Comparison of ENCODE assay signal across 8 mouse cellular contexts in genomic region chr16:30172798-30173202, GRCm38 (mm10).
A peak's percentile ranks its signal among the peaks of the same experiment; 100 is the strongest.
DNase-seq lines count a peak whose midpoint lies in the region; ATAC-seq and TF ChIP-seq lines count a peak whose summit lies in the region.

No protein-coding gene starts in this region.

- H3K36me3 ChIP-seq in kidney, adult 2 months (ENCODE audit: control insufficient read depth, insufficient read depth, low read length), result no peaks in the 10 kb centered on the region
- no peaks in the 10 kb centered on the region for H3K36me3 ChIP-seq in midbrain, embryonic 15.5 days (replicated peaks)

- H3K9ac ChIP-seq in midbrain, embryonic 15.5 days, result no peak overlapping the region

- 54% methylated on average over 9 of the region's 9 CpGs for WGBS in kidney, adult 2 months
- 36% methylated on average over 9 of the region's 9 CpGs for whole genome bisulfite sequencing in midbrain, embryonic 15.5 days

- no peak overlapping the region for H3K4me2 ChIP-seq in midbrain, embryonic 15.5 days

- TF ChIP-seq POLR2A in kidney, adult 2 months (IDR thresholded peaks at IDR 0.05; ENCODE audit: low read depth, low read length), result no peak

- H3K27ac ChIP-seq in kidney, adult 2 months (ENCODE audit: insufficient read depth, low read depth, low read length), result no peak overlapping the region
- no peak overlapping the region for H3K27ac ChIP-seq in midbrain, embryonic 15.5 days

- H3K9me3 ChIP-seq in midbrain, embryonic 15.5 days, result no peaks in the 10 kb centered on the region

- ATAC-seq in midbrain, embryonic 15.5 days (replicated peaks), result peak; percentile 43

- DNase-seq in kidney, adult 11 months, result peak; percentile 31
- DNase-seq in kidney, adult 2 months, result no peak
- DNase-seq in embryo, embryonic 10 days (ENCODE audit: low spot score), result peak; percentile 81
- DNase-seq in gastrocnemius, postnatal 4 days (ENCODE audit: low spot score in 2 of 2), result peak; percentile 62 to 79
- peak; percentile 67 for DNase-seq in kidney, postnatal 14 days
- DNase-seq in thymus, postnatal 14 days, result peak; percentile 54
- DNase-seq in layer of hippocampus, postnatal 25 days (ENCODE audit: extremely low spot score in 1 of 2, low spot score in 1 of 2), result no peak

- no peaks in the 10 kb centered on the region for H3K27me3 ChIP-seq in kidney, adult 2 months (replicated peaks; ENCODE audit: control insufficient read depth, insufficient read depth, low read length)
- H3K27me3 ChIP-seq in midbrain, embryonic 15.5 days (replicated peaks), result peaks cover 3% of the 10 kb centered on the region; the same call in 1 of the 2 replicates

- peaks cover 17% of the 10 kb centered on the region for H3K4me1 ChIP-seq in kidney, adult 2 months (ENCODE audit: control insufficient read depth, insufficient read depth, low read length)
- H3K4me1 ChIP-seq in midbrain, embryonic 15.5 days, result peaks cover 7% of the 10 kb centered on the region

- no peak overlapping the region for H3K4me3 ChIP-seq in kidney, adult 2 months (ENCODE audit: insufficient read depth, low read depth, low read length)
- H3K4me3 ChIP-seq in midbrain, embryonic 15.5 days, result no peak overlapping the region

- TF ChIP-seq CTCF in kidney, adult 2 months (conservative IDR thresholded peaks at IDR 0.05; ENCODE audit: insufficient read depth, insufficient read length, low read depth, low read length), result no peak

Comparison
In these comparisons a context has a peak if more than half of its experiments do, and no peak if none do; other contexts are left out.
1. DNase-seq: peak in kidney, adult 11 months (single experiment), embryo, embryonic 10 days (single experiment), gastrocnemius, postnatal 4 days (2 of 2), kidney, postnatal 14 days (single experiment) and thymus, postnatal 14 days (single experiment); none in kidney, adult 2 months (single experiment) and layer of hippocampus, postnatal 25 days (0 of 2).